Mouse (Mus musculus) lung, postnatal 0 days (tissue): ENCODE measurements around the gene Efcab9.

ENCODE experiments used
- CTCF ChIP-seq: IDR thresholded peaks from 2 replicates; pipeline ENCODE4 v1.5.1; 2016; ENCODE audit warnings: antibody characterized with exemption, mild to moderate bottlenecking
- EP300 ChIP-seq: IDR thresholded peaks from 2 replicates; pipeline ENCODE4 v1.6.1; 2016; ENCODE audit warnings: antibody characterized with exemption, mild to moderate bottlenecking, control low read depth

- TF ChIP-seq CTCF (no peak), EP300 (no peak)
Measured at GRCm38 (mm10) chr11:32551579-32552297, 19.9 kb upstream of the Efcab9 start.
